ENCODE assay signal across 9 mouse cellular contexts in genomic region chr1:174592420-174592980, GRCm38 (mm10).
DNase-seq lines count a peak whose midpoint lies in the region.
"Had no signal": no experiment of that assay in that cellular context is flagged by ENCODE, and none has a peak within 500 bp of the region (broad histone marks: within the 10 kb centered on the region; RNA-seq: fewer than 3 reads in every experiment).

No protein-coding gene starts in this region.

- DNase-seq in embryo, embryonic 10 days (ENCODE audit: low spot score): peak; percentile 26
- no peak for DNase-seq in embryo, embryonic 9.5 days (ENCODE audit: extremely low spot score)
- DNase-seq in layer of hippocampus, adult 11-12 months (ENCODE audit: low spot score): peak; percentile 28
- DNase-seq in layer of hippocampus, adult 8-10 months (ENCODE audit: low spot score in 2 of 2): no peak
- DNase-seq in ES-CJ7 (ENCODE audit: low read depth, low spot score): peak; percentile 33
- DNase-seq in forelimb bud, embryonic 11.5 days (ENCODE audit: low read depth, low spot score): peak; percentile 27
- no peak for DNase-seq in spleen, postnatal 36 days (ENCODE audit: low spot score in 2 of 2)
- no peak for DNase-seq in right cerebral cortex, postnatal 4 days
- DNase-seq: right cerebral cortex, postnatal 14 days had no signal

Comparison
In these comparisons a context has a peak if more than half of its experiments do, and no peak if none do; other contexts are left out.
1. DNase-seq: peak in embryo, embryonic 10 days (single experiment), layer of hippocampus, adult 11-12 months (single experiment), ES-CJ7 (single experiment) and forelimb bud, embryonic 11.5 days (single experiment); none in embryo, embryonic 9.5 days (single experiment), layer of hippocampus, adult 8-10 months (0 of 2), spleen, postnatal 36 days (0 of 2) and right cerebral cortex, postnatal 4 days (single experiment).